Mouse (Mus musculus): Measurements from ENCODE around the gene Olfr311. TPM values are rescaled to one million over a fixed set of nuclear protein-coding genes. Genes with fewer than 3 reads are reported as not detected.
"Not testable (repeated sequence)": the region's sequence is repeated elsewhere in the genome, so short reads cannot be mapped to it uniquely, and the experiment has no call there.

Gene Olfr311
- polyA plus RNA-seq, 1 experiment from 2014 or later, result not detected

DNA sequence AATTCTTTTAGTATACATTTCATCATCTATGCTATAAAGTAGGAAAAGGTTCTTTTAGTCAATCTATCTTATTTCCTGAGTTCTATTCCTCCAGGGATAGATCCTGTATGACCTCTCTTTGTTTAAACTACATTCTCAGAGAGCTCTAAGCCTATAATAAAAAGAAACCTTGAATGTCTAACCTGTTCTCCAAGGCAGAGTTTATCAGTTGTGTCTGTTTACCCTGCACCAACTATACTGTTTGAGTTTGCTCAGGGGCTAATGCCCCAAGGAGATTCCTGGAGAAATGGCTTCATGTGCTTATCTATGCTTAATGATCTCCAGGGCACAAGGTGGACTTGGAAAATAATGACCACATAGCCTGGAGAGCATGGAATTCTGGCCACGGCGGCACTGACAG, 34.7 kb upstream of the Olfr311 start:
- H3K4me1 ChIP-seq (ENCODE audit: control insufficient read depth, insufficient read depth, low read length), result peaks cover 10% of the 10 kb centered on the region; the same call in 1 of the 2 replicates
- H3K27ac ChIP-seq (ENCODE audit: low read depth, low read length), result no peak overlapping the region
- H3K9ac ChIP-seq (ENCODE audit: low read length), result no peak overlapping the region
- H3K9me3 ChIP-seq (ENCODE audit: control insufficient read depth, low read length), result no peaks in the 10 kb centered on the region
- no peak overlapping the region for H3K4me3 ChIP-seq (ENCODE audit: low read depth, low read length)
- no peak overlapping the region for H3K4me2 ChIP-seq (ENCODE audit: low read depth)
- ATAC-seq (ENCODE audit: insufficient read depth, low FRiP score, low TSS enrichment) (no peak), DNase-seq (ENCODE audit: low spot score) (no peak)
- no peaks in the 10 kb centered on the region for H3K27me3 ChIP-seq (ENCODE audit: control insufficient read depth, insufficient read depth, low read length)
- 81% methylated on average over 2 of the region's 2 CpGs for WGBS
- H3K36me3 ChIP-seq (ENCODE audit: control insufficient read depth, insufficient read depth, low read length), result no peaks in the 10 kb centered on the region

DNA sequence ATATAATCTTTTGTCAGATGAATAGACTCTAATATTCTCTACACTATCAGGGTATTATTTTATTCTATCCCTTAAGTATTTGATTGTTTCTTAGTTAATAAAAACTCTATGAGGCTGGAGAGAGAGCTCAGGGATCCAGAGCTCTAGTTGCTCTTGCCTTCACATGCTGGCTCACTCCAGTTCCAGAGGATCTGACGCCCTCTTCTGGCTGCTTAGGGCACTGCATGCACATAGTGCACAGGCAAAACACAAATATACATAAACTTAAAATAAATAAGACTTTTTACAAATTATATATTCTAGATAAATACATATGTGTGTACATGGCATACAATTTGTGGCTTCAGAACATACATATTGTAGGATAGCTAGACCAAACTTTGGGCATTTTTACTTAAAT, 27.1 kb upstream of the Olfr311 start:
- no peak for ATAC-seq (ENCODE audit: insufficient read depth, low FRiP score, low TSS enrichment)

DNA sequence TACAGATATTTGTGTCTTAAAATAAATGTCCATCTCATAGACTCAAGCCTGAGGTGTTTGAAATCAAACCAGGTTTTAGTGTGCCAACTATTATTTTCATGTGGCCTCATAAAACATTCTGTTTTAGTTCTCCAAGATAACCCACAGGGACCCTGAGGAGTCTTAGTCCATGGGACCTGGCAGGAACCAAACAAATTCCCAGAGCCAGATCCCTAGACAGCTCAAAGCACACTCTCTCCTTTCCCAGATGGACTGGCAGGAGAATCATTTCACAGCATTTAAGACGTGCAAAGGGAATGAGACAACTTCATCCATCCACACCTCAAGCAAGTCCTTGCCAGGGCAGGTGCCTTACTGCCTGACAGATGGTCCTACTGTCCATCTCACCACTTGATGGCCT, 24.4 kb upstream of the Olfr311 start, which contains the start of gene Olfr313:
Gene Olfr313, plus strand, starts transcription at position 301 of the 400 bp plus-strand sequence.
- H3K36me3 ChIP-seq (ENCODE audit: control insufficient read depth, insufficient read depth, low read length); H3K9ac ChIP-seq (ENCODE audit: low read length); H3K4me1 ChIP-seq (ENCODE audit: control insufficient read depth, insufficient read depth, low read length); H3K4me2 ChIP-seq (ENCODE audit: low read depth); H3K27ac ChIP-seq (ENCODE audit: low read depth, low read length); H3K9me3 ChIP-seq (ENCODE audit: control insufficient read depth, low read length); ATAC-seq (ENCODE audit: insufficient read depth, low FRiP score, low TSS enrichment); H3K27me3 ChIP-seq (ENCODE audit: control insufficient read depth, insufficient read depth, low read length); H3K4me3 ChIP-seq (ENCODE audit: low read depth, low read length); DNase-seq (ENCODE audit: low spot score): not testable (repeated sequence)
- 73% methylated on average over 1 of the region's 1 CpGs for WGBS

More for the DNA sequence above, 27.1 kb upstream of the Olfr311 start:
- WGBS, result 10% methylated on average over 1 of the region's 1 CpGs
- no peak overlapping the region for H3K27ac ChIP-seq (ENCODE audit: low read depth, low read length)
- no peaks in the 10 kb centered on the region for H3K9me3 ChIP-seq (ENCODE audit: control insufficient read depth, low read length)
- H3K27me3 ChIP-seq (ENCODE audit: control insufficient read depth, insufficient read depth, low read length), result no peaks in the 10 kb centered on the region
- no peaks in the 10 kb centered on the region for H3K36me3 ChIP-seq (ENCODE audit: control insufficient read depth, insufficient read depth, low read length)
- H3K4me1 ChIP-seq (ENCODE audit: control insufficient read depth, insufficient read depth, low read length), result no peaks in the 10 kb centered on the region
- H3K4me2 ChIP-seq (ENCODE audit: low read depth), result no peak overlapping the region
- no peak for DNase-seq (ENCODE audit: low spot score)
- no peak overlapping the region for H3K4me3 ChIP-seq (ENCODE audit: low read depth, low read length)
- H3K9ac ChIP-seq (ENCODE audit: low read length), result no peak overlapping the region

DNA sequence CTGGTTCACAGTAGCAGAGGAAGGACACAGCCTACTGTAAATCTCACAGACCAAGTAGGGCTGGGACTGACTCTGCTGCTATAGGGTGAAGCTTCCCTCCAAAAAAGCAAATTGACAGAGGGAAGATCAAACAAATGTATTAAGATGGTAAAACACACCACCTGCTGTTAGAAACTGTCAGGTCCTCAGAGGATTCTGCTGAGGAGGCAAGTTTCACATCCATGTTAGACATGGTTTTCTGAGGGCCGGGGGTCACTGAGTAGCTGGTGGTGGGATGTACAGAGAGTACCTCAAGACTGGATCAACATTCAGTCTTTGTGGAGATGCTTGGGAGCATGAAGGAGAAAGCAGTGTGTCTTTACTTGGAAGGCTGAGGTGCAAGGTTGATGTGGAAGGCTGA, 23.4 kb upstream of the Olfr311 start:
- no peak overlapping the region for H3K4me3 ChIP-seq (ENCODE audit: low read depth, low read length)

DNA sequence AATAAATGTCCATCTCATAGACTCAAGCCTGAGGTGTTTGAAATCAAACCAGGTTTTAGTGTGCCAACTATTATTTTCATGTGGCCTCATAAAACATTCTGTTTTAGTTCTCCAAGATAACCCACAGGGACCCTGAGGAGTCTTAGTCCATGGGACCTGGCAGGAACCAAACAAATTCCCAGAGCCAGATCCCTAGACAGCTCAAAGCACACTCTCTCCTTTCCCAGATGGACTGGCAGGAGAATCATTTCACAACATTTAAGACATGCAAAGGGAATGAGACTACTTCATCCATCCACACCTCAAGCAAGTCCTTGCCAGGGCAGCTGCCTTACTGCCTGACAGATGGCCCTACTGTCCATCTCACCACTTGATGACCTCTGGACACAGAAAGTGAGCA, 10.1 kb upstream of the Olfr311 start, which contains the start of gene Olfr312:
Gene Olfr312, plus strand, starts transcription at position 301 of the 400 bp plus-strand sequence.
- H3K36me3 ChIP-seq (ENCODE audit: control insufficient read depth, insufficient read depth, low read length); H3K27ac ChIP-seq (ENCODE audit: low read depth, low read length); H3K4me1 ChIP-seq (ENCODE audit: control insufficient read depth, insufficient read depth, low read length); H3K27me3 ChIP-seq (ENCODE audit: control insufficient read depth, insufficient read depth, low read length); H3K9ac ChIP-seq (ENCODE audit: low read length); ATAC-seq (ENCODE audit: insufficient read depth, low FRiP score, low TSS enrichment); H3K9me3 ChIP-seq (ENCODE audit: control insufficient read depth, low read length); H3K4me2 ChIP-seq (ENCODE audit: low read depth); H3K4me3 ChIP-seq (ENCODE audit: low read depth, low read length); DNase-seq (ENCODE audit: low spot score): not testable (repeated sequence)

More for the DNA sequence above, 23.4 kb upstream of the Olfr311 start:
- ATAC-seq (ENCODE audit: insufficient read depth, low FRiP score, low TSS enrichment) (no peak), DNase-seq (ENCODE audit: low spot score) (no peak)
- Histone ChIP-seq H3K4me2 (ENCODE audit: low read depth) (no peak overlapping the region), H3K27ac (ENCODE audit: low read depth, low read length) (no peak overlapping the region), H3K4me1 (ENCODE audit: control insufficient read depth, insufficient read depth, low read length) (no peaks in the 10 kb centered on the region), H3K9ac (ENCODE audit: low read length) (no peak overlapping the region), H3K27me3 (ENCODE audit: control insufficient read depth, insufficient read depth, low read length) (no peaks in the 10 kb centered on the region), H3K9me3 (ENCODE audit: control insufficient read depth, low read length) (no peaks in the 10 kb centered on the region), H3K36me3 (ENCODE audit: control insufficient read depth, insufficient read depth, low read length) (no peaks in the 10 kb centered on the region)
- 95% methylated on average over 1 of the region's 1 CpGs for WGBS

DNA sequence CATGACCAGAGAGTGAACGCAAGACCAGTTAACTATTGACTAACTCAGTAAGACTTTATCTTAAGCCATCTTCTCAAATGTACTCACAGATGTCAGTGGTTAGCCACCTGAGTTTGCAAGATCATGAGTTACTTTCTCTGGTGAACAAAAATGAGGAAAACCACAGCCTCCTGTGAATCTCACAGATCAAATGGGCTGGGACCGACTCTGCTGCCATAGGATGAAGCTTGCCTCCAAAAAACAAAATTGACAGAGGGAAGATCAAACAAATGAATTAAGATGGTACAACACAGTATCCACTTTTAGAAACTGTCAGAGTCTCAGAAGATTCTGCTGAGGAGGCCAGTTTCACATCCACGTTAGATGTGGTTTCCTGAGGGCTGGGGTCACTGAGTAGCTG, 9.3 kb upstream of the Olfr311 start:
- WGBS, result 77% methylated on average over 3 of the region's 3 CpGs
- ATAC-seq (ENCODE audit: insufficient read depth, low FRiP score, low TSS enrichment) (no peak), DNase-seq (ENCODE audit: low spot score) (no peak)
- no peak overlapping the region for H3K27ac ChIP-seq (ENCODE audit: low read depth, low read length)
- H3K9ac ChIP-seq (ENCODE audit: low read length), result no peak overlapping the region
- H3K36me3 ChIP-seq (ENCODE audit: control insufficient read depth, insufficient read depth, low read length), result no peaks in the 10 kb centered on the region
- H3K4me3 ChIP-seq (ENCODE audit: low read depth, low read length), result no peak overlapping the region
- H3K27me3 ChIP-seq (ENCODE audit: control insufficient read depth, insufficient read depth, low read length), result no peaks in the 10 kb centered on the region
- H3K4me2 ChIP-seq (ENCODE audit: low read depth), result no peak overlapping the region
- no peaks in the 10 kb centered on the region for H3K4me1 ChIP-seq (ENCODE audit: control insufficient read depth, insufficient read depth, low read length)
- H3K9me3 ChIP-seq (ENCODE audit: control insufficient read depth, low read length), result no peaks in the 10 kb centered on the region

DNA sequence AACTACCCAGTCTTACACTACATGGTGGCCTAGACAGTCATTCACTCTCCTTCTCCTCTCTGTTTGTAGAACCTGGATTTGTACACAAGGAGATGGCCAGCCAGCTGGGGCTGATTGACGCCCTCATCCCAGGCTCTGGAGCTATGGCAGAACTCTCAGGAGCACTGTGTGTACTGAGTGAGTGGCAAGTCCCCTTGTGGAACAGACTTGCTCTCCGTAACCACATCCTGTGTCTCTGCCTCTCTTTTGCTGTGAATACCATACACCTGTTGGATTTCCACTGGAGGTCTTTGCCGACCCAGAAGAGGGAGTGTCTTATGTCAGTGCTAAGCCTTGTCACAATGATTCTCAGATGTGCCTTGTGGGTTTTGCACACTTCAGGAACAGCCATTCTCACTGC, 6.5 kb upstream of the Olfr311 start:
- 76% methylated on average over 3 of the region's 3 CpGs for WGBS
- H3K9me3 ChIP-seq (ENCODE audit: control insufficient read depth, low read length); H3K27me3 ChIP-seq (ENCODE audit: control insufficient read depth, insufficient read depth, low read length); H3K4me1 ChIP-seq (ENCODE audit: control insufficient read depth, insufficient read depth, low read length); H3K36me3 ChIP-seq (ENCODE audit: control insufficient read depth, insufficient read depth, low read length); H3K4me3 ChIP-seq (ENCODE audit: low read depth, low read length); H3K27ac ChIP-seq (ENCODE audit: low read depth, low read length); H3K4me2 ChIP-seq (ENCODE audit: low read depth); H3K9ac ChIP-seq (ENCODE audit: low read length); DNase-seq (ENCODE audit: low spot score); ATAC-seq (ENCODE audit: insufficient read depth, low FRiP score, low TSS enrichment): not testable (repeated sequence)

DNA sequence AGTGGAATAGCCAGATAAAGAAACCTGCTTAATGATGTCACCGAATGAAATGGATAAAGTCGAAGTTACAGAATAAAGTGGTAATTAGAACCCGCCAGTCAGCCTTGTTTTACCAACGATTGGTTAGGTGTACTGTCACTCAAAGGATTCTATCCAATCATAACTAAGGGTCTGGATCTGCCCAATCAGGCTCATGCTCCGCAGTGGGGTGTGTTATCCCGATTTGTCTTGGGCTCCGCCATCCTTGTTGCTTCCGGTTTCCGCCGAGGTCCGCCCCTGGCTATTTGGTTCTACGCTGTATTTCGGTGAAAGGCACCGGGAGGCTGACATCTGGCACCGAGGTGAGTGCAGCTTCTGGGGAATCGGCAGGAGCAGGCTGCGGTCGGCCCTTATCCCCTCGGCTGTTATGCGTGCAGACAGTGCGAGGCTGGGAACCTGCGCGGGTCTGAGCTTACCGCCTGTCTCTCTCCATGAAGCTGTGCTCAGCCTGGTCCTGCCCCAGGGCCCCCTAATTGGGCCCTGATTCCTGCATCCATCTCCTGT, 7.9 kb downstream of the Olfr311 start, which contains the start of gene Gm12258:
Gene Gm12258, plus strand, starts transcription at position 240 of the 543 bp plus-strand sequence.
- no peaks in the 10 kb centered on the region for H3K27me3 ChIP-seq (ENCODE audit: control insufficient read depth, insufficient read depth, low read length)
- peak within 1 kb of the TSS; percentile 81 for H3K4me3 ChIP-seq (ENCODE audit: low read depth, low read length)
- no peaks in the 10 kb centered on the region for H3K9me3 ChIP-seq (ENCODE audit: control insufficient read depth, low read length)
- 1% methylated on average over 24 of the region's 24 CpGs for WGBS
- H3K4me1 ChIP-seq (ENCODE audit: control insufficient read depth, insufficient read depth, low read length), result peaks cover 5% of the 10 kb centered on the region; the same call in 1 of the 2 replicates
- peaks cover 10% of the 10 kb centered on the region; the same call in 1 of the 2 replicates for H3K36me3 ChIP-seq (ENCODE audit: control insufficient read depth, insufficient read depth, low read length)
- peak within 1 kb of the TSS; percentile 89 for H3K4me2 ChIP-seq (ENCODE audit: low read depth)
- peak within 1 kb of the TSS; percentile 85 for H3K9ac ChIP-seq (ENCODE audit: low read length)
- peak; percentile 100 for ATAC-seq (ENCODE audit: insufficient read depth, low FRiP score, low TSS enrichment)
- no peak within 1 kb of the TSS for H3K27ac ChIP-seq (ENCODE audit: low read depth, low read length)
- peak; percentile 88 for DNase-seq (ENCODE audit: low spot score)

DNA sequence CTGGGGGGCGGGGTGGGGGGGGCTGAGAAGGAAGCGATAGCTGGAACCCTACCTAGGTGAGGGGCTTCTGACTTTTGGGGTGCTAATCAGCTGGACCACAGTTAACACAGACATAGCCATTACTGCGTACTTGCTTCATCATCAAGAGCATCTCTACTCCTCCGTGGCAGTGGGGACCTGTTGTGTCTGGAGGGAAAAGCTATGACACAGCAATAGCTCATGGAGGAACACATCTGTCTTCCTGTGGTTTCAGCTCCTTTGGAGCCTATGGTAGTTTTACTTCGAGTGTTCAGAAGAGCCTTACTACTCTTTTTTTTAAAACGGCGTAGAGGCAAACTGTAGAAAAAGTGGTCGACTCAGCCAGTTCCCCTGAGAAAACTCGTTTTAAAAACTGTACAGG, 8.6 kb downstream of the Olfr311 start:
- WGBS, result 54% methylated on average over 9 of the region's 9 CpGs
- Histone ChIP-seq H3K9ac (ENCODE audit: low read length) (peak overlapping the region; percentile 85), H3K4me1 (ENCODE audit: control insufficient read depth, insufficient read depth, low read length) (peaks cover 5% of the 10 kb centered on the region; the same call in 1 of the 2 replicates), H3K27me3 (ENCODE audit: control insufficient read depth, insufficient read depth, low read length) (no peaks in the 10 kb centered on the region), H3K4me3 (ENCODE audit: low read depth, low read length) (peak overlapping the region; percentile 81), H3K9me3 (ENCODE audit: control insufficient read depth, low read length) (no peaks in the 10 kb centered on the region), H3K27ac (ENCODE audit: low read depth, low read length) (no peak overlapping the region), H3K4me2 (ENCODE audit: low read depth) (peak overlapping the region; percentile 89), H3K36me3 (ENCODE audit: control insufficient read depth, insufficient read depth, low read length) (peaks cover 10% of the 10 kb centered on the region; the same call in 1 of the 2 replicates)
- DNase-seq (ENCODE audit: low spot score) (no peak), ATAC-seq (ENCODE audit: insufficient read depth, low FRiP score, low TSS enrichment) (no peak)
